Mouse (Mus musculus): ENCODE data around the gene Gm28230. TPM values are rescaled to one million over a fixed set of nuclear protein-coding genes. Genes with fewer than 3 reads are reported as not detected.

Gene Gm28230
- polyA plus RNA-seq, 1 experiment: not detected

- TF ChIP-seq POLR2A (IDR thresholded peaks at IDR 0.05; ENCODE audit: borderline replicate concordance, control insufficient read depth, low read depth, low read length) (no peak), CTCF (IDR thresholded peaks at IDR 0.05; ENCODE audit: control insufficient read depth, insufficient read depth, low read length) (no peak)
- WGBS: 3% methylated on average over 54 of the region's 61 CpGs
- H3K27ac ChIP-seq (ENCODE audit: control insufficient read depth, insufficient read depth, low read depth, low read length, poor library complexity): no peak within 1 kb of the TSS; the same call in 1 of the 2 replicates
- H3K4me1 ChIP-seq (ENCODE audit: control insufficient read depth, insufficient read depth, low read length): no peaks in the 10 kb centered on the region
- H3K4me3 ChIP-seq (replicated peaks; ENCODE audit: control insufficient read depth, low read depth, low read length): no peak within 1 kb of the TSS
These were observed 36.2 kb downstream of the Gm28230 start, which contains the start of gene Hoxd1 for GRCm38 (mm10) chr2:74762522-74763244. TSS of gene Hoxd1 (plus strand) at chr2:74762980.

DNA sequence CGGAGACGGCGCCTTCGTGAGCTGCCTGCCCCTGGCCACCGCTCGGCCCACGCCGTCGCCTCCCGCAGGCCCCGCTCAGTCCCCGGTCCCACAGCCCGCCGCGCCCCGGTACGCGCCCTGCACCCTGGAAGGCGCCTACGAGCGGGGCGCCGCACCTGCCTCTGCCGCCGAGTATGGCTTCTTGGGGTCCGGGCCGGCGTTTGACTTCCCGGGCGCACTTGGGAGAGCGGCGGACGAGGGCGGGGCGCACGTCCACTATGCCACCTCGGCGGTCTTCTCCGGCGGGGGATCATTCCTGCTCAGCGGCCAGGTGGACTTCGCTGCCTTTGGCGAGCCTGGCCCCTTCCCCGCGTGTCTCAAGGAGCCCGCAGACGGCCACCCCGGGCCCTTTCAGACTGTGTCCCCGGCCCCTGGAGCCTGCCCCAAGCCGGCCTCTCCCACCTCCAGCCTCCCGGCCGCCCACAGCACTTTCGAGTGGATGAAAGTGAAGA is 36.8 kb downstream of the Gm28230 start:
- 5% methylated on average over 53 of the region's 53 CpGs for WGBS
- TF ChIP-seq POLR2A (IDR thresholded peaks at IDR 0.05; ENCODE audit: borderline replicate concordance, control insufficient read depth, low read depth, low read length): no peak
- TF ChIP-seq CTCF (IDR thresholded peaks at IDR 0.05; ENCODE audit: control insufficient read depth, insufficient read depth, low read length): no peak
- no peak overlapping the region for H3K4me3 ChIP-seq (replicated peaks; ENCODE audit: control insufficient read depth, low read depth, low read length)
- H3K27ac ChIP-seq (ENCODE audit: control insufficient read depth, insufficient read depth, low read depth, low read length, poor library complexity): no peak overlapping the region
- no peaks in the 10 kb centered on the region for H3K4me1 ChIP-seq (ENCODE audit: control insufficient read depth, insufficient read depth, low read length)

GRCm38 (mm10) chr2:74763976-74764375 is 37.4 kb downstream of the Gm28230 start:
- Histone ChIP-seq H3K4me3 (replicated peaks; ENCODE audit: control insufficient read depth, low read depth, low read length) (no peak overlapping the region), H3K4me1 (ENCODE audit: control insufficient read depth, insufficient read depth, low read length) (no peaks in the 10 kb centered on the region), H3K27ac (ENCODE audit: control insufficient read depth, insufficient read depth, low read depth, low read length, poor library complexity) (no peak overlapping the region)
- 51% methylated on average over 10 of the region's 10 CpGs for WGBS
- TF ChIP-seq CTCF (IDR thresholded peaks at IDR 0.05; ENCODE audit: control insufficient read depth, insufficient read depth, low read length) (no peak), POLR2A (IDR thresholded peaks at IDR 0.05; ENCODE audit: borderline replicate concordance, control insufficient read depth, low read depth, low read length) (no peak)

- H3K4me1 ChIP-seq (ENCODE audit: control insufficient read depth, insufficient read depth, low read length): no peaks in the 10 kb centered on the region
- H3K27ac ChIP-seq (ENCODE audit: control insufficient read depth, insufficient read depth, low read depth, low read length, poor library complexity): no peak overlapping the region
- 87% methylated on average over 2 of the region's 2 CpGs for WGBS
- H3K4me3 ChIP-seq (replicated peaks; ENCODE audit: control insufficient read depth, low read depth, low read length): no peak overlapping the region
- no peak for TF ChIP-seq CTCF (IDR thresholded peaks at IDR 0.05; ENCODE audit: control insufficient read depth, insufficient read depth, low read length)
- no peak for TF ChIP-seq POLR2A (IDR thresholded peaks at IDR 0.05; ENCODE audit: borderline replicate concordance, control insufficient read depth, low read depth, low read length)
These were observed 47.8 kb downstream of the Gm28230 start for GRCm38 (mm10) chr2:74774359-74774758.

GRCm38 (mm10) chr2:74777536-74778275 is 51.2 kb downstream of the Gm28230 start:
- Histone ChIP-seq H3K4me1 (ENCODE audit: control insufficient read depth, insufficient read depth, low read length) (no peaks in the 10 kb centered on the region), H3K27ac (ENCODE audit: control insufficient read depth, insufficient read depth, low read depth, low read length, poor library complexity) (no peak overlapping the region), H3K4me3 (replicated peaks; ENCODE audit: control insufficient read depth, low read depth, low read length) (no peak overlapping the region)
- TF ChIP-seq CTCF (IDR thresholded peaks at IDR 0.05; ENCODE audit: control insufficient read depth, insufficient read depth, low read length) (no peak), POLR2A (IDR thresholded peaks at IDR 0.05; ENCODE audit: borderline replicate concordance, control insufficient read depth, low read depth, low read length) (no peak)
- WGBS: 74% methylated on average over 13 of the region's 13 CpGs

- WGBS: 88% methylated on average over 5 of the region's 5 CpGs
These were observed 54.9 kb downstream of the Gm28230 start for GRCm38 (mm10) chr2:74781386-74781785.

GRCm38 (mm10) chr2:74795531-74795930 is 69.0 kb downstream of the Gm28230 start:
- no peaks in the 10 kb centered on the region for H3K4me1 ChIP-seq (ENCODE audit: control insufficient read depth, insufficient read depth, low read length)
- no peak overlapping the region for H3K27ac ChIP-seq (ENCODE audit: control insufficient read depth, insufficient read depth, low read depth, low read length, poor library complexity)
- no peak for TF ChIP-seq CTCF (IDR thresholded peaks at IDR 0.05; ENCODE audit: control insufficient read depth, insufficient read depth, low read length)
- TF ChIP-seq POLR2A (IDR thresholded peaks at IDR 0.05; ENCODE audit: borderline replicate concordance, control insufficient read depth, low read depth, low read length): no peak
- H3K4me3 ChIP-seq (replicated peaks; ENCODE audit: control insufficient read depth, low read depth, low read length): no peak overlapping the region
- 69% methylated on average over 7 of the region's 7 CpGs for WGBS

More at GRCm38 (mm10) chr2:74781386-74781785, 54.9 kb downstream of the Gm28230 start:
- no peak overlapping the region for H3K27ac ChIP-seq (ENCODE audit: control insufficient read depth, insufficient read depth, low read depth, low read length, poor library complexity)
- no peak overlapping the region for H3K4me3 ChIP-seq (replicated peaks; ENCODE audit: control insufficient read depth, low read depth, low read length)
- no peaks in the 10 kb centered on the region for H3K4me1 ChIP-seq (ENCODE audit: control insufficient read depth, insufficient read depth, low read length)
- TF ChIP-seq POLR2A (IDR thresholded peaks at IDR 0.05; ENCODE audit: borderline replicate concordance, control insufficient read depth, low read depth, low read length) (no peak), CTCF (IDR thresholded peaks at IDR 0.05; ENCODE audit: control insufficient read depth, insufficient read depth, low read length) (no peak)

Other genes with a start within 250 kb of the Gm28230 start
- gene Lnpk, start 147.3 kb upstream of the Gm28230 start, polyA plus RNA-seq (2011; ENCODE audit: insufficient read depth, insufficient read length, low replicate concordance, missing spikeins): 8.4 and 14.2 TPM in 2 replicates
- gene Evx2, start 67.2 kb upstream of the Gm28230 start, polyA plus RNA-seq (2011; ENCODE audit: insufficient read depth, insufficient read length, low replicate concordance, missing spikeins): not detected in 2 replicates
- 1.2 TPM in 1 of 2 replicates, not detected in the other for gene Hoxd13, start 58.4 kb upstream of the Gm28230 start, polyA plus RNA-seq (2011; ENCODE audit: insufficient read depth, insufficient read length, low replicate concordance, missing spikeins)
- gene Hoxd12, start 51.7 kb upstream of the Gm28230 start, polyA plus RNA-seq (2011; ENCODE audit: insufficient read depth, insufficient read length, low replicate concordance, missing spikeins): not detected in 2 replicates
- gene Hoxd11, start 47.2 kb upstream of the Gm28230 start, polyA plus RNA-seq (2011; ENCODE audit: insufficient read depth, insufficient read length, low replicate concordance, missing spikeins): 0.60 TPM in 1 of 2 replicates, not detected in the other
- not detected in 2 replicates for gene Hoxd10, start 34.8 kb upstream of the Gm28230 start, polyA plus RNA-seq (2011; ENCODE audit: insufficient read depth, insufficient read length, low replicate concordance, missing spikeins)
- not detected in 2 replicates for gene Hoxd9, start 29.0 kb upstream of the Gm28230 start, polyA plus RNA-seq (2011; ENCODE audit: insufficient read depth, insufficient read length, low replicate concordance, missing spikeins)
- gene Hoxd8, start 22.1 kb upstream of the Gm28230 start, polyA plus RNA-seq (2011; ENCODE audit: insufficient read depth, insufficient read length, low replicate concordance, missing spikeins): 1.1 and 1.4 TPM in 2 replicates
- gene Hoxd3, start 14.8 kb upstream of the Gm28230 start, polyA plus RNA-seq (2011; ENCODE audit: insufficient read depth, insufficient read length, low replicate concordance, missing spikeins): not detected in 2 replicates
- 2.9 TPM in 1 of 2 replicates, not detected in the other for gene Hoxd4, start 14.8 kb upstream of the Gm28230 start, polyA plus RNA-seq (2011; ENCODE audit: insufficient read depth, insufficient read length, low replicate concordance, missing spikeins)
- not detected in 2 replicates for gene Hoxd1, start 36.3 kb downstream of the Gm28230 start, polyA plus RNA-seq (2011; ENCODE audit: insufficient read depth, insufficient read length, low replicate concordance, missing spikeins)
- 18.7 and 26.7 TPM in 2 replicates for gene Mtx2, start 99.1 kb downstream of the Gm28230 start, polyA plus RNA-seq (2011; ENCODE audit: insufficient read depth, insufficient read length, low replicate concordance, missing spikeins)